Mouse (Mus musculus) kidney, embryonic 16.5 days (tissue): ENCODE measurements at regions not wholly inside any gene's neighbourhood (a gene's known extent, or its start where the extent isn't known, plus 50 kb on each side); places are given as distances from the start of the nearest gene placed in this dataset.

Experiments
- ATAC-seq: fragments of 200-750 bp; cut with Nextera tagmentation; 2 replicates; pipeline ENCODE4 v1.8.0; 2017; ENCODE audit warnings: moderate TSS enrichment; ENCODE audit not compliant: low FRiP score, low TSS enrichment
- H3K27ac ChIP-seq: fragments of 300-500 bp; sonication (generic); 2 replicates; pipeline ENCODE4 v1.5.1; 2014; ENCODE audit warnings: low read length
- H3K27me3 ChIP-seq: fragments of 300-500 bp; sonication (generic); 2 replicates; pipeline ENCODE4 v1.6.1; 2014; ENCODE audit warnings: low read length, control low read depth, mixed read lengths; ENCODE audit not compliant: insufficient read depth
- H3K36me3 ChIP-seq: fragments of 300-500 bp; sonication (generic); 2 replicates; pipeline ENCODE4 v1.6.1; 2014; ENCODE audit warnings: low read length, control low read depth, mixed read lengths; ENCODE audit not compliant: insufficient read depth
- H3K4me1 ChIP-seq: fragments of 300-500 bp; sonication (generic); 2 replicates; pipeline ENCODE4 v1.6.1; 2014; ENCODE audit warnings: low read length, control low read depth, mixed read lengths; ENCODE audit not compliant: insufficient read depth
- H3K4me2 ChIP-seq: fragments of 300-500 bp; sonication (generic); replicated peaks from 2 replicates; pipeline ENCODE4 v1.6.1; 2014; ENCODE audit warnings: low read depth, low read length
- H3K4me3 ChIP-seq: fragments of 300-500 bp; sonication (generic); 2 replicates; pipeline ENCODE4 v1.5.1; 2014; ENCODE audit warnings: mild to moderate bottlenecking, low read length
- H3K9ac ChIP-seq: fragments of 300-500 bp; sonication (generic); replicated peaks from 2 replicates; pipeline ENCODE4 v1.6.1; 2014; ENCODE audit warnings: low read length
- H3K9me3 ChIP-seq: fragments of 300-500 bp; sonication (generic); 2 replicates; pipeline ENCODE4 v1.6.1; 2016; ENCODE audit warnings: low read length, control low read depth
- WGBS: fragments of 180-500 bp; shearing (Covaris S2); extraction: QIAGEN DNeasy Blood & Tissue Kit; methylation state at CpG from one replicate; pipeline ENCODE4 v1.1.7; 2014; 5-methylcytosine and 5-hydroxymethylcytosine counted together

GRCm38 (mm10) chr19:14970161-14970560, 372.3 kb upstream of the Tle4 start:
- H3K9ac ChIP-seq: no peak overlapping the region
- 42% methylated on average over 1 of the region's 1 CpGs for WGBS
- H3K4me3 ChIP-seq: no peak overlapping the region
- no peaks in the 10 kb centered on the region for H3K9me3 ChIP-seq
- H3K4me2 ChIP-seq: no peak overlapping the region
- H3K27me3 ChIP-seq: no peaks in the 10 kb centered on the region
- H3K4me1 ChIP-seq: no peaks in the 10 kb centered on the region
- ATAC-seq: no peak
- H3K36me3 ChIP-seq: no peaks in the 10 kb centered on the region
- no peak overlapping the region for H3K27ac ChIP-seq

- no peaks in the 10 kb centered on the region for H3K4me1 ChIP-seq
- no peak; the same call in 1 of the 2 replicates for ATAC-seq
- no peaks in the 10 kb centered on the region for H3K9me3 ChIP-seq
- 64% methylated on average over 3 of the region's 3 CpGs for WGBS
- H3K9ac ChIP-seq: no peak overlapping the region
- no peaks in the 10 kb centered on the region for H3K36me3 ChIP-seq
- H3K4me2 ChIP-seq: no peak overlapping the region
- H3K27me3 ChIP-seq: no peaks in the 10 kb centered on the region
- no peak overlapping the region for H3K27ac ChIP-seq
- H3K4me3 ChIP-seq: no peak overlapping the region
Measured at GRCm38 (mm10) chr19:14968283-14968682, 370.4 kb upstream of the Tle4 start.

GRCm38 (mm10) chr19:14957727-14958126, 359.9 kb upstream of the Tle4 start:
- no peaks in the 10 kb centered on the region for H3K27me3 ChIP-seq
- no peaks in the 10 kb centered on the region for H3K4me1 ChIP-seq
- H3K36me3 ChIP-seq: no peaks in the 10 kb centered on the region
- 94% methylated on average over 19 of the region's 19 CpGs for WGBS
- ATAC-seq: no peak
- H3K27ac ChIP-seq: no peak overlapping the region
- no peaks in the 10 kb centered on the region for H3K9me3 ChIP-seq
- H3K4me3 ChIP-seq: no peak overlapping the region
- no peak overlapping the region for H3K9ac ChIP-seq
- H3K4me2 ChIP-seq: no peak overlapping the region

GRCm38 (mm10) chr19:14957154-14957553, 359.3 kb upstream of the Tle4 start:
- H3K9me3 ChIP-seq: no peaks in the 10 kb centered on the region
- no peak overlapping the region for H3K4me2 ChIP-seq
- no peaks in the 10 kb centered on the region for H3K27me3 ChIP-seq
- WGBS: 79% methylated on average over 10 of the region's 10 CpGs
- ATAC-seq: no peak
- no peak overlapping the region for H3K27ac ChIP-seq
- H3K4me1 ChIP-seq: no peaks in the 10 kb centered on the region
- H3K4me3 ChIP-seq: no peak overlapping the region
- H3K9ac ChIP-seq: no peak overlapping the region
- H3K36me3 ChIP-seq: no peaks in the 10 kb centered on the region

- no peak overlapping the region for H3K9ac ChIP-seq
- WGBS: 13% methylated on average over 3 of the region's 3 CpGs
- no peaks in the 10 kb centered on the region for H3K9me3 ChIP-seq
- H3K4me1 ChIP-seq: no peaks in the 10 kb centered on the region
- no peak overlapping the region for H3K27ac ChIP-seq
- H3K36me3 ChIP-seq: no peaks in the 10 kb centered on the region
- no peak overlapping the region for H3K4me3 ChIP-seq
- no peak overlapping the region for H3K4me2 ChIP-seq
- ATAC-seq: no peak
- no peaks in the 10 kb centered on the region for H3K27me3 ChIP-seq
Measured at GRCm38 (mm10) chr19:14956392-14956791, 358.5 kb upstream of the Tle4 start.

- Histone ChIP-seq H3K27ac (no peak overlapping the region), H3K27me3 (no peaks in the 10 kb centered on the region), H3K36me3 (no peaks in the 10 kb centered on the region), H3K9ac (no peak overlapping the region), H3K4me3 (no peak overlapping the region), H3K4me2 (no peak overlapping the region), H3K9me3 (no peaks in the 10 kb centered on the region), H3K4me1 (no peaks in the 10 kb centered on the region)
- no peak for ATAC-seq
- WGBS: 49% methylated on average over 3 of the region's 3 CpGs
Measured at GRCm38 (mm10) chr19:14955969-14956368, 358.1 kb upstream of the Tle4 start.

GRCm38 (mm10) chr19:14940207-14940952, 342.5 kb upstream of the Tle4 start:
- H3K27ac ChIP-seq: no peak overlapping the region
- H3K4me2 ChIP-seq: no peak overlapping the region
- no peaks in the 10 kb centered on the region for H3K36me3 ChIP-seq
- 78% methylated on average over 9 of the region's 9 CpGs for WGBS
- H3K4me3 ChIP-seq: no peak overlapping the region
- no peaks in the 10 kb centered on the region for H3K9me3 ChIP-seq
- H3K27me3 ChIP-seq: no peaks in the 10 kb centered on the region
- no peaks in the 10 kb centered on the region for H3K4me1 ChIP-seq
- H3K9ac ChIP-seq: no peak overlapping the region
- no peak for ATAC-seq

- ATAC-seq: no peak
- 84% methylated on average over 1 of the region's 1 CpGs for WGBS
Measured at GRCm38 (mm10) chr19:14922238-14922637, 324.4 kb upstream of the Tle4 start.

GRCm38 (mm10) chr19:14911056-14911850, 313.4 kb upstream of the Tle4 start:
- ATAC-seq: no peak
- 85% methylated on average over 11 of the region's 11 CpGs for WGBS
- H3K4me1 ChIP-seq: no peaks in the 10 kb centered on the region

More at GRCm38 (mm10) chr19:14922238-14922637, 324.4 kb upstream of the Tle4 start:
- Histone ChIP-seq H3K36me3 (no peaks in the 10 kb centered on the region), H3K9ac (no peak overlapping the region), H3K4me3 (no peak overlapping the region), H3K27me3 (no peaks in the 10 kb centered on the region), H3K9me3 (no peaks in the 10 kb centered on the region), H3K4me1 (no peaks in the 10 kb centered on the region), H3K4me2 (no peak overlapping the region), H3K27ac (no peak overlapping the region)

GRCm38 (mm10) chr19:14894875-14895274, 297.0 kb upstream of the Tle4 start:
- Histone ChIP-seq H3K27ac (no peak overlapping the region), H3K4me3 (no peak overlapping the region), H3K9ac (no peak overlapping the region), H3K9me3 (no peaks in the 10 kb centered on the region), H3K4me1 (peaks cover 17% of the 10 kb centered on the region), H3K4me2 (no peak overlapping the region), H3K36me3 (no peaks in the 10 kb centered on the region), H3K27me3 (peaks cover 35% of the 10 kb centered on the region)
- ATAC-seq: no peak
- WGBS: 95% methylated on average over 2 of the region's 2 CpGs

More at GRCm38 (mm10) chr19:14911056-14911850, 313.4 kb upstream of the Tle4 start:
- Histone ChIP-seq H3K9ac (no peak overlapping the region), H3K9me3 (no peaks in the 10 kb centered on the region), H3K27me3 (no peaks in the 10 kb centered on the region; the same call in 1 of the 2 replicates), H3K36me3 (no peaks in the 10 kb centered on the region), H3K4me2 (no peak overlapping the region), H3K4me3 (no peak overlapping the region), H3K27ac (no peak overlapping the region)
